Mouse (Mus musculus) megakaryocyte, embryonic 14.5 days (primary cell): ENCODE data around the gene Etv6.

Experiments used
- FLI1 ChIP-seq: IDR thresholded peaks from 2 replicates; pipeline ENCODE4 v1.6.1; 2012; ENCODE audit warnings: low read length, inconsistent platforms, mixed read lengths
- GATA1 ChIP-seq: IDR thresholded peaks from 3 replicates; pipeline ENCODE4 v1.6.1; 2012; ENCODE audit warnings: mixed read lengths, low read length, inconsistent platforms, borderline replicate concordance

DNA sequence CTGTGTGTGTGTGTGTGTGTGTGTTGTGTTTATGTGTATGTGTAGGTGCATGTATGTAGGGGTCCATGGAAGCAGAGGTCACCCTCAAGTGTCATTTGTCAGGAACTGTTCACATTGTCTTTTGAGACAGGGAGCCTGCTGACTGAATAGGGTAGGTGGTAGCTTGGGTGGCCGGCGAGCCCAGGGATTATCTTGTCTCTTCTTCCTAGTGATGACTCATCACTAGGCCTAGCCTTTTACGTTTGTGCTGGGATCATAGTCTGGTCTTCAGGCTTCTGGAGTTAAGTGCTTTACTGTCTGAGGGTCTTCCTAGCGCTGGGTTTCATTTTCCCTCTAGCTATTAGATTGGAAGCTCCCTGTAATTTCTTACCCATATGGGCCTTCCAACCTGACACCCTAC, 47.9 kb downstream of the Etv6 start:
- TF ChIP-seq FLI1, result no peak
- no peak for TF ChIP-seq GATA1
